Mouse (Mus musculus): ENCODE measurements around the gene Mettl16.
A peak's percentile ranks its signal among the peaks of the same experiment; 100 is the strongest.

The Mettl16 gene

GRCm38 (mm10) chr11:74831606-74832451 lies 61.2 kb downstream of the Mettl16 start:
- DNase-seq (ENCODE audit: low spot score) = peak; percentile 96

- DNase-seq (ENCODE audit: low spot score) = peak; percentile 78
These were observed 62.0 kb downstream of the Mettl16 start for GRCm38 (mm10) chr11:74832503-74833143.

GRCm38 (mm10) chr11:74833536-74834358 lies 63.1 kb downstream of the Mettl16 start:
- DNase-seq (ENCODE audit: low spot score) = no peak

GRCm38 (mm10) chr11:74834359-74834638 lies 63.7 kb downstream of the Mettl16 start:
- no peak for DNase-seq (ENCODE audit: low spot score)

GRCm38 (mm10) chr11:74834650-74835277 lies 64.1 kb downstream of the Mettl16 start:
- DNase-seq (ENCODE audit: low spot score) = peak; percentile 32

- no peak for DNase-seq (ENCODE audit: low spot score)
These were observed 65.1 kb downstream of the Mettl16 start for GRCm38 (mm10) chr11:74835593-74836224.

GRCm38 (mm10) chr11:74836225-74837055 lies 65.8 kb downstream of the Mettl16 start:
- DNase-seq (ENCODE audit: low spot score) = no peak

- DNase-seq (ENCODE audit: low spot score) = no peak
These were observed 66.5 kb downstream of the Mettl16 start for GRCm38 (mm10) chr11:74837056-74837693.

GRCm38 (mm10) chr11:74837694-74838431 lies 67.2 kb downstream of the Mettl16 start:
- peak; percentile 98 for DNase-seq (ENCODE audit: low spot score)

GRCm38 (mm10) chr11:74838441-74838840 lies 67.8 kb downstream of the Mettl16 start:
- DNase-seq (ENCODE audit: low spot score) = peak; percentile 96

GRCm38 (mm10) chr11:74838971-74839370 lies 68.3 kb downstream of the Mettl16 start:
- DNase-seq (ENCODE audit: low spot score) = peak; percentile 75

GRCm38 (mm10) chr11:74839860-74840715 lies 69.5 kb downstream of the Mettl16 start:
- DNase-seq (ENCODE audit: low spot score) = no peak

- DNase-seq (ENCODE audit: low spot score) = no peak
These were observed 70.1 kb downstream of the Mettl16 start for GRCm38 (mm10) chr11:74840739-74841138.

GRCm38 (mm10) chr11:74841366-74841765 lies 70.7 kb downstream of the Mettl16 start:
- no peak for DNase-seq (ENCODE audit: low spot score)

GRCm38 (mm10) chr11:74842045-74842444 lies 71.4 kb downstream of the Mettl16 start:
- DNase-seq (ENCODE audit: low spot score) = no peak

GRCm38 (mm10) chr11:74842656-74843434 lies 72.2 kb downstream of the Mettl16 start:
- no peak for DNase-seq (ENCODE audit: low spot score)

- no peak for DNase-seq (ENCODE audit: low spot score)
These were observed 72.7 kb downstream of the Mettl16 start for GRCm38 (mm10) chr11:74843435-74843714.

GRCm38 (mm10) chr11:74843761-74844160 lies 73.1 kb downstream of the Mettl16 start:
- DNase-seq (ENCODE audit: low spot score) = no peak

Data from T-cell, adult 2 months (primary cell).